Mouse (Mus musculus) forebrain, embryonic 14.5 days (tissue): ENCODE measurements around the gene Prkra. TPM values are rescaled to one million over a fixed set of nuclear protein-coding genes. Genes with fewer than 3 reads are reported as not detected.
A peak's percentile ranks its signal among the peaks of the same experiment; 100 is the strongest.
"Not testable (repeated sequence)": the region's sequence is repeated elsewhere in the genome, so short reads cannot be mapped to it uniquely, and the experiment has no call there.

ENCODE experiments used
- ATAC-seq: fragments of 200-750 bp; cut with Nextera tagmentation; 2 replicates; pipeline ENCODE4 v1.8.0; 2017; ENCODE audit warnings: mild to moderate bottlenecking, moderate library complexity
- DNase-seq: peaks from one replicate; pipeline ENCODE4 v3.0.0-alpha.2; 2015; ENCODE audit warnings: low spot score
- H3K27ac ChIP-seq: fragments of 300-500 bp; sonication (generic); 2 replicates; pipeline ENCODE4 v1.5.1; 2014; ENCODE audit warnings: low read depth, mild to moderate bottlenecking, control low read depth, low read length, moderate library complexity
- H3K27me3 ChIP-seq: fragments of 300-500 bp; sonication (generic); replicated peaks from 2 replicates; pipeline ENCODE4 v1.6.1; 2014; ENCODE audit warnings: low read length, control low read depth, mixed read lengths; ENCODE audit not compliant: control insufficient read depth, insufficient read depth
- H3K36me3 ChIP-seq: fragments of 300-500 bp; sonication (generic); 2 replicates; pipeline ENCODE4 v1.6.1; 2014; ENCODE audit warnings: low read length, control low read depth; ENCODE audit not compliant: control insufficient read depth, insufficient read depth
- H3K4me1 ChIP-seq: fragments of 300-500 bp; sonication (generic); 2 replicates; pipeline ENCODE4 v1.6.1; 2014; ENCODE audit warnings: antibody characterized with exemption, low read length, control low read depth; ENCODE audit not compliant: control insufficient read depth, insufficient read depth
- H3K4me2 ChIP-seq: fragments of 300-500 bp; sonication (generic); 2 replicates; pipeline ENCODE4 v1.6.1; 2014; ENCODE audit warnings: mild to moderate bottlenecking, control low read depth, low read length
- H3K4me3 ChIP-seq: fragments of 300-500 bp; sonication (generic); 2 replicates; pipeline ENCODE4 v1.5.1; 2014; ENCODE audit warnings: low read depth, low read length, control low read depth
- H3K9ac ChIP-seq: fragments of 300-500 bp; sonication (generic); 2 replicates; pipeline ENCODE4 v1.6.1; 2014; ENCODE audit warnings: mild to moderate bottlenecking, low read length, control low read depth, moderate library complexity
- H3K9me3 ChIP-seq: fragments of 300-500 bp; sonication (generic); replicated peaks from 2 replicates; pipeline ENCODE4 v1.6.1; 2016; ENCODE audit warnings: low read length, control low read depth, mixed read lengths; ENCODE audit not compliant: control insufficient read depth
- WGBS: fragments of 180-500 bp; shearing (Covaris S2); extraction: QIAGEN DNeasy Blood & Tissue Kit; methylation state at CpG from one replicate; pipeline ENCODE4 v1.1.7; 2014; 5-methylcytosine and 5-hydroxymethylcytosine counted together
- polyA plus RNA-seq: library from polyadenylated mRNA; unstranded; fragments of >200 nt; fragmentation: Nextera tagmentation; extraction: Ambion mirVana; gene quantifications from 2 replicates; pipeline ENCODE4 v1.2.1, GENCODE M21; 2014

The Prkra gene
- polyA plus RNA-seq, 1 experiment from 2014 or later, result 112 TPM

DNA sequence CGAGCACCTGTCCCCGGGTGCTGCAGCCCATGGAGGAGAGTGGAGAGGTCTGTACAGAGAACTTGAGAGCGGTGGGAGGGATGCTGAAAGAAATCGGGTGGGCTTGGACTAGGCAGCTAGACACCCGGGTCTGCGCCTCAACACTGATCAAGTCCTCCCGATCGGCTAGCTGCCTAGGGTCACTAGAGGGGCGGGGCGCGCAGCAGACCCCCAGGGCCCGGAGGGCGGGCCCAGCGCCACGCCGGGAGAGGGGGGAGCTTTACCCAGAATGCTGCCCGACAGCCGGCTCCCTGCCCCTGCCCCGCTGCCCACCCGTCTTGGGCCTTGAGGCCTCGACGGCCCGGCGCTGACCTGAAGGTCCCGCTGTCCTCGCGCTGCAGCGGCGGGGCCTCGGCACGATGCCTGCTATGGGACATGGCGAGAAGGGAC lies 360 bp downstream of the Prkra start:
- H3K27ac ChIP-seq, result peak overlapping the region; percentile 90
- peaks cover 12% of the 10 kb centered on the region for H3K36me3 ChIP-seq
- no peaks in the 10 kb centered on the region for H3K27me3 ChIP-seq
- H3K9me3 ChIP-seq, result no peaks in the 10 kb centered on the region
- H3K4me3 ChIP-seq, result peak overlapping the region; percentile 80
- DNase-seq (peak; percentile 68), ATAC-seq (peak; percentile 67)
- WGBS, result under 1% methylated on average over 31 of the region's 32 CpGs
- peaks cover 11% of the 10 kb centered on the region for H3K4me1 ChIP-seq
- peak overlapping the region; percentile 85 for H3K9ac ChIP-seq
- peak overlapping the region; percentile 50 for H3K4me2 ChIP-seq

- Histone ChIP-seq H3K4me3 (no peak overlapping the region), H3K9ac (no peak overlapping the region), H3K4me2 (no peak overlapping the region), H3K4me1 (peaks cover 10% of the 10 kb centered on the region), H3K27ac (no peak overlapping the region), H3K36me3 (peaks cover 45% of the 10 kb centered on the region), H3K9me3 (no peaks in the 10 kb centered on the region), H3K27me3 (no peaks in the 10 kb centered on the region)
- DNase-seq (no peak), ATAC-seq (no peak)
Measured at GRCm38 (mm10) chr2:76643801-76644200, 4.0 kb downstream of the Prkra start.

GRCm38 (mm10) chr2:76639637-76640036 lies 8.2 kb downstream of the Prkra start:
- ATAC-seq, result no peak
- Histone ChIP-seq H3K4me3 (no peak overlapping the region), H3K9me3 (no peaks in the 10 kb centered on the region), H3K9ac (no peak overlapping the region), H3K27ac (no peak overlapping the region), H3K4me1 (no peaks in the 10 kb centered on the region), H3K27me3 (no peaks in the 10 kb centered on the region), H3K4me2 (no peak overlapping the region), H3K36me3 (peaks cover 74% of the 10 kb centered on the region)
- DNase-seq, result no peak
- 95% methylated on average over 2 of the region's 2 CpGs for WGBS

DNA sequence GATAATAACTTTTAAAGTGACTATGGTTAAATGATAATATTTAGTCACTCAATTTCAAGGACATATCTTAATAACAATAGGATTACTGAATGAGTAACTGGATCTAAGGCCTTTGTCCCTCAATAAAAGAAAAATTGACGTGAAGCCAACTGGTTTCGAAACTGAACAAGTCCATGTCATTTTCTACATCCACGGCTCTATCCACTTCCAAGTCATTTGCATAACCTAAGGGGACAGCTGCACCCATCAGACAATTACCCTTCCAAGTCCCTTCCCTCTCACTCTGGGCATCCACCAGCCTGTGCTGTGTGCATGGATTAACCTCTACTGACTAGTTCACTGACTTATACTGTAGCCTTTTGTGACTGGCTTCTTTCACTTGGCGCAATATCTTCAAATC lies 16.2 kb downstream of the Prkra start:
- Histone ChIP-seq H3K4me2 (no peak overlapping the region), H3K27me3 (no peaks in the 10 kb centered on the region), H3K9me3 (no peaks in the 10 kb centered on the region), H3K36me3 (peaks cover 76% of the 10 kb centered on the region), H3K27ac (no peak overlapping the region), H3K4me1 (no peaks in the 10 kb centered on the region), H3K4me3 (no peak overlapping the region), H3K9ac (no peak overlapping the region)
- ATAC-seq, result no peak
- DNase-seq, result no peak
- WGBS, result 63% methylated on average over 4 of the region's 4 CpGs

- no peak for DNase-seq
- Histone ChIP-seq H3K9me3 (no peaks in the 10 kb centered on the region), H3K27ac (no peak overlapping the region), H3K36me3 (peaks cover 72% of the 10 kb centered on the region), H3K9ac (no peak overlapping the region), H3K4me2 (no peak overlapping the region), H3K4me3 (no peak overlapping the region), H3K4me1 (no peaks in the 10 kb centered on the region), H3K27me3 (no peaks in the 10 kb centered on the region)
- no peak for ATAC-seq
- WGBS, result 98% methylated on average over 12 of the region's 12 CpGs
Measured at GRCm38 (mm10) chr2:76630293-76630692, 17.5 kb downstream of the Prkra start.

GRCm38 (mm10) chr2:76622316-76622715 lies 25.5 kb downstream of the Prkra start:
- H3K27ac ChIP-seq, DNase-seq, H3K9me3 ChIP-seq, ATAC-seq, H3K4me1 ChIP-seq, H3K27me3 ChIP-seq, H3K4me3 ChIP-seq, H3K4me2 ChIP-seq, H3K9ac ChIP-seq: not testable (repeated sequence)
- H3K36me3 ChIP-seq, result peaks cover 27% of the 10 kb centered on the region
- WGBS, result 96% methylated on average over 2 of the region's 2 CpGs

DNA sequence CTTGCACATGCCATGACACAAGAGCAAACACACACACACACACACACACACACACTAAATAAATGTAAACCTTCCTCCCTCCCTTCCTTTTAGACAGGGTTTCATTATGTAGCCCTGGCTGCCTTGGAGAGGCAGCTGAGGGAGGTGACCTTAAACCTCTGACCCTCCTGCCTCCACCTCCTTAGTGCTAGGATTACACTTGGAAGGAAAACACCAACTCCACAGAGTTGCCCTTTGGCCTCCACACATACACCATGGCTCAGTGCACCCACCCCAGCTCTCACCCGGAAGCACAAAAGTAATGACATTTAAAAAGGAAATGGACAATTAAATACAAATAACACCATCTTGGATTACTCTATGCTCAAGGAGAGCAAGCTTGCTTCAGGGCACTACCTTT lies 26.1 kb downstream of the Prkra start:
- H3K27me3 ChIP-seq, result no peaks in the 10 kb centered on the region
- WGBS, result 93% methylated on average over 1 of the region's 1 CpGs
- H3K9me3 ChIP-seq, result no peaks in the 10 kb centered on the region
- ATAC-seq (no peak), DNase-seq (no peak)
- H3K27ac ChIP-seq, result no peak overlapping the region
- no peak overlapping the region for H3K9ac ChIP-seq
- no peak overlapping the region for H3K4me2 ChIP-seq
- peaks cover 25% of the 10 kb centered on the region for H3K36me3 ChIP-seq
- no peaks in the 10 kb centered on the region for H3K4me1 ChIP-seq
- H3K4me3 ChIP-seq, result no peak overlapping the region

- no peaks in the 10 kb centered on the region for H3K9me3 ChIP-seq
- no peak overlapping the region for H3K4me3 ChIP-seq
- no peak overlapping the region for H3K27ac ChIP-seq
- H3K27me3 ChIP-seq, result no peaks in the 10 kb centered on the region
- ATAC-seq, result no peak
- H3K9ac ChIP-seq, result no peak overlapping the region
- no peaks in the 10 kb centered on the region for H3K4me1 ChIP-seq
- peaks cover 15% of the 10 kb centered on the region for H3K36me3 ChIP-seq
- 90% methylated on average over 5 of the region's 5 CpGs for WGBS
- H3K4me2 ChIP-seq, result no peak overlapping the region
- DNase-seq, result no peak
Measured at GRCm38 (mm10) chr2:76620188-76620587, 27.6 kb downstream of the Prkra start.

- peak; percentile 57; the same call in 1 of the 2 replicates for ATAC-seq
- H3K27me3 ChIP-seq, result no peaks in the 10 kb centered on the region
- no peaks in the 10 kb centered on the region for H3K4me1 ChIP-seq
- no peak overlapping the region for H3K9ac ChIP-seq
- peaks cover 5% of the 10 kb centered on the region; the same call in 1 of the 2 replicates for H3K36me3 ChIP-seq
- WGBS, result 37% methylated on average over 1 of the region's 1 CpGs
- H3K9me3 ChIP-seq, result no peaks in the 10 kb centered on the region
- DNase-seq, result peak; percentile 87
- H3K4me3 ChIP-seq, result no peak overlapping the region
- no peak overlapping the region for H3K27ac ChIP-seq
- H3K4me2 ChIP-seq, result no peak overlapping the region
Measured at GRCm38 (mm10) chr2:76618078-76618477, 29.7 kb downstream of the Prkra start.
